Mouse (Mus musculus) C3H10T1/2 (cell line): Measurements from ENCODE around the gene Vmn1r58. TPM values are rescaled to one million over a fixed set of nuclear protein-coding genes. Genes with fewer than 3 reads are reported as not detected.

Experiments
- polyA plus RNA-seq, 2 experiments: library from polyadenylated mRNA; unstranded; fragments of >200 nt; fragmentation: generic; extraction: Trizol; gene quantifications; one replicate each; pipeline ENCODE4 v1.2.1; 2012; ENCODE audit warnings: missing spikeins in 2 of 2

Vmn1r58 gene
- polyA plus RNA-seq = not detected

GRCm38 (mm10) chr7:5413296-5413695 is at the start of gene Vmn1r58:
Gene Vmn1r58, minus strand, starts transcription at chr7:5413396.

GRCm38 (mm10) chr7:5456674-5457073 is 43.5 kb upstream of the Vmn1r58 start, which contains the start of gene Vmn1r59:
Gene Vmn1r59, minus strand, starts transcription at chr7:5456774.

Other genes with a start within 250 kb of the Vmn1r58 start
- gene Vmn1r56, start 216.6 kb downstream of the Vmn1r58 start, polyA plus RNA-seq = not detected
- gene Vmn1r57, start 194.9 kb downstream of the Vmn1r58 start, polyA plus RNA-seq = not detected
- not detected for gene Gm5065, start 62.9 kb downstream of the Vmn1r58 start, polyA plus RNA-seq
- gene Nlrp2, start 62.4 kb downstream of the Vmn1r58 start, polyA plus RNA-seq = not detected
- not detected for gene Vmn1r59, start 43.4 kb upstream of the Vmn1r58 start, polyA plus RNA-seq
- not detected for gene Vmn2r28, start 80.6 kb upstream of the Vmn1r58 start, polyA plus RNA-seq
- not detected for gene Vmn1r60, start 133.9 kb upstream of the Vmn1r58 start, polyA plus RNA-seq
- not detected for gene Vmn1r61, start 199.9 kb upstream of the Vmn1r58 start, polyA plus RNA-seq